Mouse (Mus musculus): Measurements from ENCODE around the gene Tlr6.
A peak's percentile ranks its signal among the peaks of the same experiment; 100 is the strongest.

The Tlr6 gene

GRCm38 (mm10) chr5:64922891-64923381 is 37.0 kb downstream of the Tlr6 start:
- peak; percentile 22 for DNase-seq

GRCm38 (mm10) chr5:64918616-64919597 is 41.0 kb downstream of the Tlr6 start:
- no peak for DNase-seq

- no peak for DNase-seq
Observed at GRCm38 (mm10) chr5:64917721-64918120, 42.2 kb downstream of the Tlr6 start.

GRCm38 (mm10) chr5:64917161-64917560 is 42.7 kb downstream of the Tlr6 start:
- no peak for DNase-seq

GRCm38 (mm10) chr5:64908585-64909284 is 51.2 kb downstream of the Tlr6 start:
- DNase-seq: no peak

GRCm38 (mm10) chr5:64907906-64908305 is 52.0 kb downstream of the Tlr6 start:
- DNase-seq: no peak

GRCm38 (mm10) chr5:64905516-64906271 is 54.2 kb downstream of the Tlr6 start:
- peak; percentile 22 for DNase-seq

Measured in lung, postnatal 36 days (tissue).